Mouse (Mus musculus): ENCODE data around the gene Mtnr1a.
"Not testable (repeated sequence)": the region's sequence is repeated elsewhere in the genome, so short reads cannot be mapped to it uniquely, and the experiment has no call there.

The Mtnr1a gene

DNA sequence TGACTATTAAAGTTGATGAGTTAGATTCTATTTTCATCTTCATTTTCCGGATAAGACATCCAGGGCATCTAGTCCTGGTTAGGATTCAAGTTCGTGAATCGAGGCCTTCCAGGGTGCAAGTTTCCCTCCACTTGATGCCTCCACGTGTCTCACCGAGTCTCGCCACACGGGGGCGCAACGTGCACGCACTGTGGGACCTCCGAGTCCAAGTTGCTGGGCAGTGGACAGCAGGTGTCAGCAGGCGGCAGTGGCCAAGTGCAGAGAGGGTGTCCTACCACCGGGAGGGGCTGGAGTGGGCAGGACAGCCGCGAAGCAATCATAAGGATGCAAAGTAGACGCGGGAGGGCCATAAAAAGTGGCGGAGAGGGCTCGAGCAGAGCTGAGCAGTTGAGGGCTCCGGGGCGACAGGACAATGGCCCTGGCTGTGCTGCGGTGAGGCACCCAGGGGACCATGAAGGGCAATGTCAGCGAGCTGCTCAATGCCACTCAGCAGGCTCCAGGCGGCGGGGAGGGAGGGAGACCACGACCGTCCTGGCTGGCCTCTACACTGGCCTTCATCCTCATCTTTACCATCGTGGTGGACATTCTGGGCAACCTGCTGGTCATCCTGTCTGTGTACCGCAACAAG is at the start of gene Mtnr1a:
Mtnr1a (plus strand) TSS at position 379 of the 628 bp plus-strand sequence.
- DNase-seq (ENCODE audit: low spot score in 2 of 2): peak; percentile 93 to 96

DNA sequence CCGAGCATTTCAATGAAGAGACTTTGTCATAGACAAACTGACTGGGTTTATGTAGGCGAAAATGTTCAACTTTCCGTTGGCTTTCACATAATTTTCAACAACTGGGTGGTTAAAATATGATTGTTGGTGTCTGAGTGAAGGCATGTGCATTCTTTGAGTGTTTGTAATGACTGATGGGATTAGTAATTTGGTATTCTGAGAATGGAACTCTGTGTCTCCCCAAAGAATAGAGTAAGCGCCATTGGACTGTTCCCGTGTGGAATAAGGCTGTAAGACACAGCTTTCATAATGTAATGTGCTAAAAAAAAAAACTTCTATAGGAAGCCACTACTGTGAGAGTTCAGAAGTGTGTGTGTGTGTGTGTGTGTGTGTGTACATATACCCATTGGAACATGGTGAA is 49.7 kb upstream of the Mtnr1a start:
- DNase-seq (ENCODE audit: low spot score in 2 of 2): no peak

DNA sequence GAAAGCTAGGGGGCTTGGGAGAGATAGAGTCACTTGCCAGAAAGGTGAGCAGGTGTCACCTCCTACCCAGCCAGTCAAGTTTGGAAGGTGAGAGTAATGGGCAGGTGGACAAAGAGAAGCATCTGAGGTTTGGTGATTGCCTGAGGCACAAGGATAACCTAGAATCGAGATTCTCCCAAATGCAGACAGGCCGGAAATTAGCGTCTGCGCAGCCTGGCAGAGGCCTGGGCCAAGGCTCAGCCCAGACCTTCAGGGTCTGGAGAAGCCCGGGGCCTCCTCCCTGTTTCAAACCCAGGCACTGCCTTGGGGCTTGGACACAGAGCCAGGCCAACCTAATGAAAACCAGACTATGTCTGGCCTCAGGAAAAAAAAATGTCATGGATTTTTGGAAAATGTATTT is 47.8 kb upstream of the Mtnr1a start:
- no peak for DNase-seq (ENCODE audit: low spot score in 2 of 2)

DNA sequence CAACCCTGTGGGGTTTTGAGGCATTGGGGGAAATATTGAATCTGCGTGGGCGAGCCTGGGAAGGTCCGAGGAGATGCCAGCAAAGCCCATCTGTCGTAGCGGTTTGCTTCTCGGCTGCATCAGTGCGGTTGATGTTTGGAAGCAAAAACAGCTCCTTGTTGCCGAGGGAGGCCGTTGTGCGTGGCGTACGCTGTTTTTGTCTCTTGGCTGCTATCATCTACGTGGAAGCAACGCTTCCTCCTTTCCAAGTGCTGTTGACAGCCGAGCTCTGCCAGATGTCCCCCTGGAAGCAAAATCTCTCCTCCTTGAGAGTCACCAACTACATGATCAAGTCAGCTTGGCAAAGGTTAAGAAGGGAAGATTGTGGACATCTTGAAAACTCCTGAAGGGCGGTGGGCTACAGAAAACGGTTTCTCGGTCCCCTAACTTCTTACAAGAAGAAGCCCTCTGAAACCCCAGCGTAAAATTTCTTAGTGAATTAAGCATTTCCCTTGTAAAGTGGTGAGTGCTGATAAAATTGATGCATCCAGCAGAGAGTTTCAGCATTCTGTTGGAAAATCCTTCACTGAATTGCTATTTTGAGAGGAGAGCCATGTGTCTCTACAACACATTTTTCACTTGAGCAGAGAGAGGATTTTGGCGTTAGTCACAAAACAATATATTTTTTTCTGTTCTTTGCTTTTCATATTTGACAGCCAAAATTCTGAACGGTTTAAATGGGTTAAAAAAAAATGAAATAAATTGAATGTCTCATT is 46.8 kb upstream of the Mtnr1a start:
- DNase-seq (ENCODE audit: low spot score in 2 of 2): peak; percentile 72 to 75

DNA sequence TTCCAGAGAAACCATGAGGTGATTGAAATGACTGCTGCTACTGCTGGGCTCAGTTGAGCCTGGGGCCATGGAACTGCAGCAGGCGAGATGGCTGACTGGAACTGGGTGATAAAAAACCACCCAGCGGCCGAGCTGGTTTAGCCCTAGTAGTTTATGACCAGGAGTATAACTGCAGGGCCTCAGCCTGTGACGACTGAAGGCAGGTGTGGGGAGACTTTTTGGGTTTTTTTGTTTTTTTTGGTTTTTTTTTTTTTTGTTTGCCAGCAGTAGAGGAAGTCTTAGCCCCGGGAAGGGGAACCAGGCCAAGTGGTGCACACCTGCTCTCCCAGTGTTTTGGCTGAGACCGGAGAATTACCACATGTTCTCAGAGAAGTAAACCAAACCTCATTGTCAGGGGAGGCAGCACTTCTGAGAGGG is 40.8 kb upstream of the Mtnr1a start:
- no peak for DNase-seq (ENCODE audit: low spot score in 2 of 2)

DNA sequence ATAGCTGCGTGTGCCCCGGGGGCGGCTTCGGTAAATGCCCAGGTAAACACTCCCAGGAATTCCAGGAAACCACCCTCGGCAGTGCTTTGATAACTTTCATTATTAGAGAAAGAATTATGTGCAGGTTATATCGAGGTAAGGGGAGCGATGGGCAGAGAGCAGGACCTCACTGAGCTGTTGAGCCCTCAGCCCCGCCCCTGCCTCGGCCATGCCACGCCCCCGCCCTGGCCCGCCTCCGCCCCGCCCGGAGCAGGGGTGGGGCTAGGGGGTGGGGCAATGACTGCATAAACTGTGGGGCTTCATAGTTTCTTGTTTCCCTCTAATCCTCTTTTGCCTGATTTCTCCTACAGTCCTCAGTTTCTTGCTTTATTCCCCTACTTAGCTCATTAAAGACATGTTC is 30.6 kb upstream of the Mtnr1a start:
- DNase-seq (ENCODE audit: low spot score in 2 of 2): no peak

DNA sequence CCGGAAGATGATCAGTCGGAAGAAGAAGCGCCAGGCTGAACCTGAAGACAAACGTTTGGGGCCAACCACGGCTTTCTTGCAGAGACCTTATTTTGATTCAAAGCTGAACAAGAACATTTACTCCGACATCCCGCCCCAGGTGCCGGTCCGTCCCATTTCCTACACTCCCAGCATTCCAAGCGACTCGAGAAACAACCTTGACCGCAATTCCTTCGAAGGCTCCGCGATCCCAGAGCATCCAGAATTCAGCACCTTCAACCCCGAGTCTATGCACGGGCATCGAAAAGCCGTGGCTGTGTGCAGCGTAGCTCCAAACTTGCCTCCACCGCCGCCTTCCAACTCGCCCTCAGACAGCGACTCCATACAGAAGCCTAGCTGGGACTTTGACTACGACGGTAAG is 24.8 kb upstream of the Mtnr1a start:
- no peak for DNase-seq (ENCODE audit: low spot score in 2 of 2)

DNA sequence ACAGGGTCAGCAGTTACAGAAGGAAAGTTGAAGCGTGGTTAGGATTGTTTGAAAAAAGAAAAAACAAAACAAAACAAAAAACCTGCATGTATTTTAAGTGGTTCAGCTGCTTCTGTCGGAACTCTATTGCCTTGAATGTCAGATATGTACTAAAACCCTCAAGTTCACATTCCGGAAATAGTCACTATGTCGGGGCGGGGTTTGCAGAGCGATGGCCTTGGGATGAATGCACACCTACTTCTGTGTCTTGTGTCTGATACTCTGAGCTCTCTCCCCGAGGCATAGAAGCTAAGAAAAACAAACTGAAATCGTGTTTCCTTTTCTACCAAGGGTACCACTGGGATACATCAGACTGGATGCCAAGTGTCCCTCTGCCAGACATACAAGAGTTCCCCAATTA is 18.5 kb upstream of the Mtnr1a start:
- no peak for DNase-seq (ENCODE audit: low spot score in 2 of 2)

DNA sequence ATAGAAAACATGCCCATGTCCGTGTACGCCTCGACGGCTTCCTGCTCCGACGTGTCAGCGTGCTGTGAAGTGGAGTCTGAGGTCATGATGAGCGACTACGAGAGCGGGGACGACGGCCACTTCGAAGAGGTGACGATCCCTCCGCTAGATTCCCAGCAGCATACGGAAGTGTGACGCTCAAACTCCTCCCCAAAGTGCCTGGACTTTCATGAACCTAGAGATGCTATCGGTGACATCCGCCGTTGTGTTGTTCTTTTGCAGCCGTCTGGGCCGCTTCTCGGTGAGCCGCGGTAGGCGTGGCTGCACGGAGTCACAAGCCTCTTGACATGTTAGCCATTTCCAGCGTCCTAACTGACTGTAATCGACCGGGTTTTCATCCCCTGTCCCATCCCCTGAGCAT is 17.7 kb upstream of the Mtnr1a start:
- DNase-seq (ENCODE audit: low spot score in 2 of 2): no peak

DNA sequence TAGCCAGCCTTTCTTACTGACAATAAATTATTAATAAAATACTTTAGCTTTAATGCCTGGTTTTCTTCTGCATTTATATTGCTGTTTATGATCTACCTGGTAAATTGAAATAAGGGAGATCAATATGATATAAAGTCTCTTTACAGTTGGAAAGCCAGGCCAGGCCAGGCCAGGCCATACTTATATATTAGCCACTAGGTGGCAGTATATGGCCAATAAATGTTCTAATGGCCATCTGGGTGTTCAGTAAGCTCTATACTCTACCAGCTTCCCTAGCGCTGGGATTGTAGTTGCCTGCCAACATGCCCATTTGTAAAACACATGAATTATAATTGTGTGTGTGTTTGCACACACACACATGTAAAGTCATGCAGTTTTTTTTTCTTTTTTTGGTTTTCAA is 16.7 kb upstream of the Mtnr1a start:
- DNase-seq (ENCODE audit: low spot score in 2 of 2): no peak

DNA sequence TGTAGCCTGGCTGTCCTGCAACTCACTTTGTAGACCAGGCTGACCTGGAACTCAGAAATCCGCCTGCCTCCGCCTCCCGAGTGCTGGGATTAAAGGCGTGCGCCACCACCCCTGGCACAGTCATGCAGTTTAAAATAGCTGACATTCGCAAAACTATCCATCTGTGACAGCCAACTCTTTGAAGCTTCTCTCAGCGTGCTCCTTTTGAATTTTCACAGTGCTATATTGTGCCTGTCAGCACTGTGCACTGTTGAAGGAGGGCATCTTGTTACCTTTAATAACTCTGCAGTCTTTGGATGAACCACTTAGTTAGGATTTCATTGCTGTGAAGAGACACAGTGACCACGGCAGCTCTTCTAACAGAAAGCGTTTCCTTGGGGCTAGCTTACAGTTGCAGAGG is 16.3 kb upstream of the Mtnr1a start:
- no peak for DNase-seq (ENCODE audit: low spot score in 2 of 2)

DNA sequence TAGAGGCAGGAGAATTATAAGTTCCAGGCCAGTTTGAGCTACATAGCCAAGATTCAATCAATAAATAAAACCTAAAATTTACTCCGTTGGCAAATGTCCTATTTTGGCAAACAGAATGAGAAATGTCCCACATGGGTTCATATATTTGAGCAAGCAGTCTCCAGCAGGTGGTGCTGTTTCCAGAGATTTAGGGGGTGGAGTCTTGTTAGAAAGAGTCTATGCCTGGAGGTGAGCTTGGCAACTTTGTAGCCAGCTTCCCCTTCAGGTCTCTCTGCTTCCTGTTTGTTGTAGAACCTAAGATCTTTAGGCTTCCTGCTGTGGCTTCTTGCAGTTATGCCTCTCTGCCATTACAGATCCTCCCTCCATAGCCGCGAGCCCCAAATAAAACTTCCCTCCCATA is 13.4 kb upstream of the Mtnr1a start:
- DNase-seq (ENCODE audit: low spot score in 2 of 2): no peak

DNA sequence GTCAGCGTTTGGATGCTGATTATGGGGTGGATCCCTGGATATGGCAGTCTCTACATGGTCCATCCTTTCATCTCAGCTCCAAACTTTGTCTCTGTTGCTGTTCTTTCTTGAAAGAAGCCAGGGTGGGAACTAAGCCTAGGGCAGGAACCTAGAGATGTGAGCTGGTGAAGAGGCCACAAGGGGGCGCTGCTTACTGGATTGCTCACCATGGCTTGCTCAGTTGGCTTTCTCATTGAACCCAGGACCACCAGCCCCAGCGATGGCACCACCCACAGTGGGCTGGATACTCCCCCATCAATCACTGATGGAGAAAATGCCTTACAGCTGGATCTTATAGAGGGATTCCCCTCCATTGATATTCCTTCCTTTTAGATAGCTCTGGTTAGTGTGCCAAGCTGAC is 12.1 kb upstream of the Mtnr1a start:
- no peak for DNase-seq (ENCODE audit: low spot score in 2 of 2)

DNA sequence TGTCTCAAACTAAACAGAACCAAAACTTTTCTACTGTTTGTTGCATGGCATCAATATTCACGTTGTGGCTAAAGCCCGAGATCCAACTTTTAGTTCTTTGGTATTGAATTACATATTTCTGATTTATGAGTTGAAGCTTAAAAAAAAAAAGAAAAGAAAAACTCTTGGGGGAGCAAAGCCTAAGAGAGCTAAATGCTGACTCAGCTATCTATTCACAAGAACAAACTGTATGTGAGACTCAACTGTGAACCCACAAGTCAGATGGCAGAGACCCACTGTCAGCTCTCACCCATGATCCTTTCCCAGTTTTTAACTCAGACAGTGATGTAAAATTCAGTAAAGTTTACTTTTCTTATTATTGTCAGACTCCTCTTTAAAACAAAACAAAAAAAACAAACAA is 8.9 kb upstream of the Mtnr1a start:
- DNase-seq (ENCODE audit: low spot score in 2 of 2): no peak

DNA sequence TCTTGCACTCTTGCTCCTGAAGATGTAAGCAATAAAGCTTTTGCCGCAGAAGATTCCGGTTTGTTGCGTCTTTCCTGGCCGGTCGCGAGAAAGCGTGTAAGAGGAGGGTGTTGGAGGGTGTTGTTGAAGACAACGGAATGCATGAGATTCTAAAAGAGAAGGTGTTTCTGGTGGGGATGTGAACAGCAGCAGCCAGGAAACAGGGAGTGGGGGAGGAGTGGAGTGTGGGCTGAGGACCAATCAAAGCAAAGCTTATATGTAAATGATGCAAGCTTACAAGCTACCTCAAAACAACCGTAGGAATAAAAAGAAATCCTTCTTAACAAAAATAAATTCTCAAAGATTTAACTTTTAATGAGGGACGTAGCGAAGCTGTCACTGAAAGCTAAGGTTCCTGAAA is 6.6 kb upstream of the Mtnr1a start:
- no peak for DNase-seq (ENCODE audit: low spot score in 2 of 2)

DNA sequence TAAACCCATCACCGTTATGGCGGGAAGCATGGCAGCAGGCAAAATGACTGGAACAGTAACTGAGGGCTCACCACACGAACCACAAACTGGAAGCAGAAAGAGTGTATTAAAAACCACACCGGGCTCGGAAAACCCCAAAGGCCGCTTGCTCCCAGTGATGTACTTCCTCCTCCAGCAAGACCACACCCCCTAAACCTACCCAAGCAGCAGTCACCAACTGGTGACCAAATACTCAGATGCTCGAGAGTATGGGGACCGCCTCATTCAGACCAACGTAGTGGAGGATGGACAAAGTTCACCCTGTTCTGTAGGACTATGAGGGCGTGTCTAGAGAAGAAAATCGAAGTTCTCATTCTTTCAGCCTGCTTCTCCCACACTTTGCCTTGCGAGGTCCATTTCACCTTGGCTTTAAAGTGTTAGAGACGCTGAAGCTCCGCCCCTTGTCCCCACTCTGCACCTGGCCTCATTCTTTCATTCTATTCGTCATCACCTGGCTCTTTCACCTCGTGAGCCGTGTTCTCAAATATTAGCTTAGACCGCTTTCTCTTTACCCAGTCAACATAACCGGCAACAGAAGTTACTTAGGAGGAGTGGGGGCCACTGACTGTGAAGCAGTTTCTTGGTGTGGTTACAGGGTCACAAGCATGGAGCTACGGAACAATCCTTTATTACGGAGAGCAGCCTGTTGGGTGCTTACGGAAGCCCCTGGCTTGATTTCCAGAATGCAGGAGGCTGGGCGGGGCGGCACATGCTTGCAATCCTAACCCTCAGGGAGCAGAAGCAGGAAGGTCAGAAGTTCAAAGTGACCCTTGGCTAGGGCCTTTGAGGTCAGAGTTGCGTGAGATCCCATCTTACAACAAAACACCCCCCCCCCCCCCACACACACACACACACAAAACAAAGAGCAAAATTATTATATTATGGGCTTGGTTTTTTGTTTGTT is 5.7 kb upstream of the Mtnr1a start:
- no peak for DNase-seq (ENCODE audit: low spot score in 2 of 2)

DNA sequence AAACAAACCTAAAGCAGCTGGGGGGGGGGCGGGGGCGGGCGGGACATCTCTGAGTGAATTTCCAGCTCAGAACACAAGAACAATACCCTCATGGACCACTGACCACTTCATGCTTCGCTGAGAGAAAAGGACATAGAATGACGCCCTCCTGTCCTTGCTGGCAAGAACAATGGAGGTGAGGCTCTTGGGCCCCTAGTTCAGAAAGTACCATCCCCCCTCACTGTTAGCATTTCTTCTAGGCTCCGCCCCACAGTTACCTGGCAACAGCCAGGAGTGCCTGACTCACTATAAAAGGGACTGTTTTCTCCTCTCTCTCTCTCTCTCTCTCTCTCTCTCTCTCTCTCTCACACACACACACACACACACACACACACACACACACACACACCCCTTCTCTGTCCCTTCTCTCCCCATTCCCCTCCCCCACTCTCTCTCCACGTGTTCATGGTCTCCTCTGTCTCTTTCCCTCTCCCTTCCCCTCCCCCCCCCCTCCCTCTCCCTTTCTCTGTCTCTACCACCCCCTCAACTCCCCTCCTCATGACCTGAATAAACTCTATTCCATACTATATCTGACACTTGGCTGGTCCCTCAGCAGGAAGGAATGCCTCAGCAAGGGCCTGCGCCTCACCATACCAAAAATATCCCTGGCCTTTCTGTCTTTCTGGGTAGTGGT is 4.6 kb upstream of the Mtnr1a start:
- DNase-seq (ENCODE audit: low spot score in 2 of 2): no peak

DNA sequence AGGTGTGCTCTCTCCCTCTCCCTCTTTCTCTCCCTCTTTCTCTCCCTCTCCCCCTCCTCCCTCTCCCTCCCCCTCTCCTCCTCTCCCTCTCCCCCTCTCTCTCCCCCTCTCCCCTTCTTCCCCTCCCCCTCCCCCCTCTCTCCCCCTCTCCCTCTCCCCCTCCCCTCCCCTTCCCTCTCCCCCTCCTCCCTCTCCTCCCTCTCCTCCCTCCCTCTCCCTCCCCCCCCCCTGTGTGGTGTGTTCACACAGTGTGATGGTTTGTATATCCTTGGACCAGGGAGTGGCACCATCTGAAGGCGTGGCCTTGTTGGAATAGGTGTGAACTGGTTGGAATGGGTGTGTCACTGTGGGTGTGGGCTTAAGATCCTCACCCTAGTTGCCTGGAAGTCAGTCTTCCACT is 3.5 kb upstream of the Mtnr1a start:
- DNase-seq (ENCODE audit: low spot score in 2 of 2): not testable (repeated sequence)

DNA sequence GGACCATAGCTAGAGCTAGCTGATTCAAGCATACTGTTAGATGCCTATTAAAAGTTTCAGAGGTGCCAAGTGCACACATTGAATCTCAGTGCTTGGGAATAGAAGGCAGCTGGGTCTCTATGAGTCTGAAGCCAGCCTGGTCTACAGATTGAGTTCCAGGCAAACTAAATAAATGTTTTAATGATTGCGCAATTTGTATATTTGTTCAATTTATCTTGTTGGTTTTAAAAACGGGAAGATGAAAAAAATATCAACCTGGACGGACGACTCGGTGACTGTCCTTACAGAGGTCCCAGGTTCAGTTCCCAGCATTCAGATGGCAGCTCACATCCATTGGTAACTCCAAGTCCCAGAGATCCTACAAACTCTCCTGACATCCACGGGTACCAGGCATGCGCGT is 2.0 kb downstream of the Mtnr1a start:
- DNase-seq (ENCODE audit: low spot score in 2 of 2): no peak

DNA sequence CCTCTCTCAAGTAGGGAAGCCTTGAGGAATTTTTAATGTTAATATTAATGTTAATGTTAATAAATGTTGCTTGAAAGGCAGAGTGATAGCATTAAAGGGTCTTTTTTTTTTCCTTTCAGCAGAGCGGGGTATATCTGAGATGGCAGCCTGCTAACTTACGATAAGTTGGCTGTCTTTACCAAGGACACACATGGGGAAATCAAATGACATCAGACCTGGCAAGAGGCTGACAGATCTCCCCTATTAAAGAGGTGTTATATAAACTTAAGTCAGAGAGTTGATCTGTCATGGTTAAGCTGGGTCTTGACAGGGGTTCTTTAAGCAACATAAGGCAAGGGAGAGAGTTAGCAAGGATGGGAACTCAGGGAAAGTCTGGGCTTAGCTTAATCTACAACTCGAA is 11.9 kb downstream of the Mtnr1a start:
- DNase-seq (ENCODE audit: low spot score in 2 of 2): no peak

DNA sequence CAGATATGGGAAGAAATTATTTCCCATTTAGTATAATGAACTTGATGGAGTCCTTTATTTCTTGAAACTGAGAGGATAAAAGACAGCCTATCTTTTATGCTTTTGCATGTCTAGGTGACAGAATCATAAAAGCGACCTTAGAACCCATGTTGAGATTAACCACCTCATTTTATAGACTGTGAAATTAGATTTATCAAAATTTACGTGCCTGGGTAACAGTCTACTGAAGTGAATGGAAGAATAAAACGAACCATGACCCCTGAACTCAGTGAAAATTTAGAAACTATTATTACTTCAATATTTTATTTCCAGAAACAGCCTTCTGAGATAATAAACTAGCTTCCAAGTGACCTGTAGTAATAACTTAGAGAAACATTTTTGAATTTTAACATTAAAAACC is 24.7 kb downstream of the Mtnr1a start:
- DNase-seq (ENCODE audit: low spot score in 2 of 2): no peak

All from right cerebral cortex, adult 2 months (tissue).